Mouse (Mus musculus) CD8-positive naive resting alpha-beta T cell, adult 2 months (primary cell): ENCODE results near the gene Adcy4.

Source experiments
- DNase-seq, 2 experiments: peaks; one replicate each; pipeline ENCODE4 v3.0.0; 2022; ENCODE audit warnings: low read depth in 2 of 2, low spot score in 2 of 2

Gene Adcy4

DNA sequence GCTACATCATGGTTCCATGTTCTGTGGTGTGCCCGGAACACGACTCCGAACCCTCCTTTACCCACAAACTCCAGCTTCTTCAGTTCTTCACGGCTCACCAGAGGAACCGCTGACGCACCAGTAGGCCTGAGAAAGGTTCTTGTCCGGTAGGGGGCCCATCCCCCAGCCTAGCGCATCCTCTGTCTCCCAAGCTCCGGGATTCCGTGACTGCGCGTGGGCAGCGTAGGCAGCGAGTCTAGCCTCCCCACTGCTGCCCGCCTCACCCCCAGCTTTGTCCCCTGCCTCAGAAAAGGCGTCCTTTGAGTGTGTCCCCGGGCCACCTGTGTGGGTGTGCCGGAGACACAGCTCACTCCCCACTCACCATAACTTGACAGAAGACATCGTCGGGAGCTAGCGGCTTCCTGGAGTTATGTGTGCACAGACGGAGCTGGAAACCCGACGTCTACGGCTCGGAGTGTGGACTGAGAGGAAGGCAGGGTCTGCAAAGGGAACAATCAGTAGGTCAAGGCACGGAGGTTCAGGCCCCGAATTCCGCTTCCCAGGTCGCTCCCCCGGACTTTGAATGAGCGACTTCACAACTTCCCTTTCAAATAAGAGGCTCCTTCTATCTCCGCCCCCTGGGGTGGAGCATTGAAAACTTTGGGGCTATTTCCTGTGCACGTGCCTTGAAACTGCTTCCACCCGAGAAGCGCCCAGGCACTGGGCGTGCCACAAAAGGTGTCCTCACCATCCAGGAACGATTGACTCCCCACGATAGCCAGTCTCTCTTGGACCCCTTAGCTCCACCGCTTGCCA lies 4.6 kb upstream of the Adcy4 start, which contains the start of gene Ripk3:
Gene Ripk3 (minus strand): TSS at position 610 of the 795 bp plus-strand sequence.
- DNase-seq, result peak; percentile 57 to 70

DNA sequence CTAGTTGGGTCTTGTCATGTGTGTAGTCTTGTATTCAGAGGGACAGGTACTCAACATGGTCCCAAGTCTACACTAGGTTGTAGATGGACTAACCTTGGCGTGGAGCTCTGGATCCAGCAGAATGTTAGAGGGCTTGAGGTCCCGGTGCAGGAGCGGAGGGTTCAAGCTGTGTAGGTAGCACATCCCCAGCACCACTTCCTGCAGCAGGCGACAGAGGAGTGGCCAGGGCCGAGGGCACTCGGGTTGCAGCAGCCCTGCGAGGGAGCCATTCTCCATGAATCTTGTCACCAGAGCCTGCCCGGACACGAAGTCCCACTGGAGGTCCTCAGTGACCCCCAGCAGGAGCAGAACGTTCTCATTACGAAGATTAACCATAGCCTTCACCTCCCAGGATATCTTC lies 3.8 kb upstream of the Adcy4 start:
- DNase-seq, result peak in 1 of 2 experiments; percentile 1

DNA sequence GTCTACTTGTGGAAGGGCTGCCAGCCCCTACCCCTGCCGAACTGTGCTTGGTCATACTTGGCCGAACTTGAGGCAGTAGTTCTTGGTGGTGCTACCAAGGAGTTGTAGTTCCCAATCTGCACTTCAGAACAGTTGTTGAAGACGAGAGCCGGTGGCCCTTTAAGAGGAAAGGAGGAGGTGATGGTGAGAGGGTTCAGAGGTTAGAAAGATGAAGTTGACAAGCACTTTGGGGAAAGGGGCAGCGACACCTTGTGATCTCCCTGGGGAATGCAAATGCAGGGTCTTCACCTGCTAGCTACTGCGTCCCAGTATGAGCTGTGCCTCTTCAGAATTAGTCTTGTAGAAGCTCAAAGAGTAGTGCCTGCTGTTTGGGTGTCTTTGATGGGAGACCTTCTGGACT lies 1.3 kb upstream of the Adcy4 start:
- DNase-seq, result no peak

DNA sequence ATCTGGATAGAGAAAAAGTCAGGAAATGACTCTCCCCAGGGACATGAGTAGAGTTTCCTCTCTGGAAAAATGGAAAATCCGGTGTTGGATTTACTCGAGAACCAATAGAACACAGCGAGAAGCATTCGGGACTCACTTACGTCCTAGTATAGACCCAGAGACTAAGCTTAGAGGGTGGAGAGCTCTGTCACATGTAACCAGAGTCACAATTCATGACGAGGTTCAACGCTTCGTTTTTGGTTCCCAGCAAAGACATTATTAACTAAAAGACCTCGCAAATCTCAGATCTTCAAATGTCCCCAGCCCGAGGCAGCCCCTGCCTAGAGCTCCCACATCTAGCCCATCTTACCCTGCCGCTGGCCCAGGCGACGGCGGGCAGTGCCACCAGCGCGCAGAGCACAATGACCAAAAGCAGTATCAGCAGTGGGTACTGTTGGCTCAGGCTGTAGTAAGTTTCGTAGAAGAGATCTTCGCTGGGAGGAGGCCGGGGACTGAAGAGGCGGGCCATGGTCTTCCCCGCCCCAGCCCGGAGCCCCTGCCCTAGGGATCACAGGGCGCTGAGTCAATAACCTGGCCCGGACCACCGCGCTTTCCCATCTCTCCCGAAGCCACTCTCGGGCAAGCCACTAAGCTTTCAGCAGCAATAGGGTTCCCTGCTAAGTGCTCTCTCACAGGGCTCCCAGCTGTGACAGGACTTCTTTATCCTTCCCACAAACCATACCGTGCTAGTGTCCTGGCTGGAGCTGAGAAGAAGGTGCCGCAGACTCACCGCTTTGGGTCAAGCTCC lies 531 bp downstream of the Adcy4 start:
- DNase-seq, result peak in 1 of 2 experiments; percentile 0

DNA sequence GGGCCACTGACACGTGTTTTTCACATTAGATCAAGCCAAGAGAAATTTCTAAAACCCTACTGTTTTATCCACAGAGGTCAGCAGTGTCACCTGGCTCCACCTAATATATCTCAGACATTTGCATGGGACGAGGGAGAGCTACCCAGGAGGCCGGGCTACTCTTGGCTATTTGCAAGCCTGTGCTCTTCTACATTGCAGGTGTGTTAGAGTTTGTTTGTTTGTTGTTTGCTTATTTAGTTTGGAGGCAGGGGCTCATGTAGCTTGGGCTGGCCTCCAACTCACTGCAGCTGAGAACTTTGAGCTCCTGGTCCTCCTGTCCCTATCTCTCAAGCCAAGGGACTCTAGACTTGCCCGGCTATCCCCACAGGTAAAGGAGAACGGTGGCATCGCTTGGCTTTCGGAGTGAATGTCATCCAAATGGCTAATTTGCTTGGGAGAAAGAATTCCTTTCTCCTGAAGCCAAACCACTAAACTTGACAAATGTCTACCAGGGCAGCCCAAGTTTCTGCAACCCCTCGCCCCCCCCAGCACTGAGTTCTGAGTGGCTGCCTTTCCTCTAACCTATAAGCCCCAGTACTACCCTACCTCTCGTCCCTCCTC lies 1.4 kb downstream of the Adcy4 start:
- no peak for DNase-seq

DNA sequence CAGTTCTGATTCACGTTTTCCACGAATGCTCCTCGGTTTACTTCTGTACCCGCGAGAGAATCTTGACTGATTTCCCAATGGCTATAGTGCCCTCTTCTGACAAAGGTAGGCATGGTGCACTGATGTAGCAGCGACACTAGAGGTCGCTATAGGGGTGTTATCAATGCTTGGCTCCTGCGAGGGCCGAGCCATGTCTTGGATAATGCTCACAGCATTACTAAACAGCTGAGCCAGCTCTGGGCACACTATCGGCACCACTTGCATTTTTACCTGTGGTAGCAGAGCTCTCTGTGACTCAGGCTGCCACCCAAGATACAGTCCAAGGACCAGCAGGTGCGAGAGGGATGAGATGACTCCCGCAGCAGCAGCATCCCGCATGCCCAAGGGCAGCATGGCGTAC lies 2.6 kb downstream of the Adcy4 start:
- DNase-seq, result peak; percentile 31 to 46

GRCm38 (mm10) chr14:55780736-55781135 lies 3.2 kb downstream of the Adcy4 start:
- DNase-seq, result no peak

DNA sequence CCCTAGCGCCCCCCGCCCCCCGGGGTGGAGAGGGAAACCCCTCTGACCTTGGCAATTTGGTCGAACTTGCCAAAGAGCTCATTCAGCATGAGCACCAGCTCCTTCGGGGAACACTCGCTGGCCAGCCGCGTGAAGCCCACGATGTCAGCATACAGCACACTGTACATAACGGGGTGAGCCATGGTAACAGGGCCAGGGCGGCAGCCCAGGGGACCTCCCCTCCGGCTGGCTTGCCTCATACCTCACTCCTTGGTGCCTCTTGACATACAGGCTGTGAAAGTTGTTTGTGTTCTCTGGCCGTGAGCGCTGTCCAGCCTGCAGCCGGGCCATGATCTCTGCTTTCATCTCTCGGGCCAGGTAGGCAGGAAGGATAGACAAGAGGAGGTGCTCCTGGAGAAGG lies 4.2 kb downstream of the Adcy4 start:
- DNase-seq, result no peak

- DNase-seq, result no peak
Observed at GRCm38 (mm10) chr14:55778686-55779085, 5.2 kb downstream of the Adcy4 start.

- DNase-seq, result no peak
Observed at GRCm38 (mm10) chr14:55777806-55778205, 6.1 kb downstream of the Adcy4 start.

DNA sequence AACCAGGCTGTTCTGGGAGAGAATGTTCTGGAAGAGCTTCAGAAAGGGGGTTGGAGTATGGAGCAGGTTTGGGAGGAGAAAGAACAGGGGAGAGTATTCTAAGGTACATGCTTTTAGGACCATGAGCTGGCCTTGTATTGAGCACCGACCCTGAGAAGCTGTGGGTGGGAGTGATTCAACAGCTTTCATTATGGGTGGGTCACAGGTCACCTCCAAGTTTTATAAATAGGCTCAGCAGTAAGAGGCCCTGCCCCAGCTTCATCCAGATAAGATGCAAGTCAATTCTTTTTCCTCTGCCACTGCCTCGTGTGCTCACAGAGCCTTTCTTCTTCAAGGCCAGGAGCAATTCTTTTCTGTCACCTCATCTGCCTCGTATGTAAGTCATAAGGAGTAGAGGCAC lies 6.7 kb downstream of the Adcy4 start:
- no peak for DNase-seq

DNA sequence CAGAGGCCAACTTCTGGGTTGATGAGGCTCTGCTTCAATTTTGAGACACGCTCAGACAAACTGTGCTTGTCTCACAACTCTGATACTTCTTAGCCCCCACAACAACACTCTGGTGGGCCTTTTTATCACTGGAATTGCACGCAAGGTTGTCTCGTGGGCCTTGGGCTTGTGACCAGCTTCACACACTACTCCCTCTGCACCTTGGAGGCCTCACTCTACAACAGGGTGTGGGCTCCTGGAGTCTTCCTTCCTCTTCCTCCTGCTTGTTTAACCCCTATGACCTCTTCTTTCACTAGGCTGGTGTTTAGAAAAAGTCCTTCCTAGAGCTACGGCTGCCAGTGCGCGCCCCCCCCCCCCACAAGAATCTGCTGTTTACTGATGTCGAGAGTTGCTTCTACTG lies 7.2 kb downstream of the Adcy4 start:
- DNase-seq, result no peak

GRCm38 (mm10) chr14:55769087-55769703 lies 14.7 kb downstream of the Adcy4 start:
- DNase-seq, result no peak

- DNase-seq, result no peak
Observed at GRCm38 (mm10) chr14:55768555-55768954, 15.3 kb downstream of the Adcy4 start.

GRCm38 (mm10) chr14:55767519-55768414 lies 16.1 kb downstream of the Adcy4 start:
- no peak for DNase-seq

DNA sequence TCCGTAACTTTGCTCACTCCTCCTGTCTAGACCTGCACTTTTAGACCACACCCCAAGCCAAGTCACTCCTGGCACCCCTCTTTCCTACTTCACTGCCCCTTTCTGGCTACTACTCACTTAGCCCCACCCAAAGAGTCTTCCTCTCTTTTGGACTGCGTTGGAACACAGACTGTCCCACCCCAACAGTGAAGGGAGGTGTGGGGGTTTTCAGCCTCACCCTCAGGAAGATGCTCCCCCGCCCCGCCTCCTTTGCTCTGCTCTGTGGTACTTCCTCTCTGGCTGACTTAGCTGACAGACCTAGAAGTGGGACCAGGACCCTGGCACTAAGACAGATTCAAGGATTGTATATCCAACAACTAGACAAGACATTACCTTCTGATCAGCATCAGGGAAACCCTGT lies 18.2 kb downstream of the Adcy4 start, which contains the start of gene Ltb4r1:
Gene Ltb4r1 (plus strand): TSS at position 267 of the 400 bp plus-strand sequence.
- no peak for DNase-seq

DNA sequence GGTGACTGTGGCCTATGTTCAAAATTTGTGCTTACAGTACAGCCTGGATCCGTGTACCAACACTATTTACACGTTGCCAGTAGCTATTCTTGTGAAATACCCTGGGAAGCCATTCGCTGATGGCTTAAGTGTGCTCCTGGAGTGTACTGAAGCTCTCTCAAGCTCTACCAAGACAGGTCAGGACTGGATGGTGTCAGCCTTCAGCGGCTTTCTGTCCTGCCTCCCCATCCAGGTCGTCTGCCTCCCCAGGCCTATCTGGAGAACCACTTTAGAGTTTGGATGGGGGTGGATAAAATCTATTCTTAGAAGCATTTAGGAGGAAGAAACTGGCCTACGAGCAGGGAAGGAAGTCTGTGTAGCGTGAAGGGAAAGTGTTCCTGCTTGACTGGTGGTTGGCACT lies 20.7 kb downstream of the Adcy4 start:
- DNase-seq, result no peak

DNA sequence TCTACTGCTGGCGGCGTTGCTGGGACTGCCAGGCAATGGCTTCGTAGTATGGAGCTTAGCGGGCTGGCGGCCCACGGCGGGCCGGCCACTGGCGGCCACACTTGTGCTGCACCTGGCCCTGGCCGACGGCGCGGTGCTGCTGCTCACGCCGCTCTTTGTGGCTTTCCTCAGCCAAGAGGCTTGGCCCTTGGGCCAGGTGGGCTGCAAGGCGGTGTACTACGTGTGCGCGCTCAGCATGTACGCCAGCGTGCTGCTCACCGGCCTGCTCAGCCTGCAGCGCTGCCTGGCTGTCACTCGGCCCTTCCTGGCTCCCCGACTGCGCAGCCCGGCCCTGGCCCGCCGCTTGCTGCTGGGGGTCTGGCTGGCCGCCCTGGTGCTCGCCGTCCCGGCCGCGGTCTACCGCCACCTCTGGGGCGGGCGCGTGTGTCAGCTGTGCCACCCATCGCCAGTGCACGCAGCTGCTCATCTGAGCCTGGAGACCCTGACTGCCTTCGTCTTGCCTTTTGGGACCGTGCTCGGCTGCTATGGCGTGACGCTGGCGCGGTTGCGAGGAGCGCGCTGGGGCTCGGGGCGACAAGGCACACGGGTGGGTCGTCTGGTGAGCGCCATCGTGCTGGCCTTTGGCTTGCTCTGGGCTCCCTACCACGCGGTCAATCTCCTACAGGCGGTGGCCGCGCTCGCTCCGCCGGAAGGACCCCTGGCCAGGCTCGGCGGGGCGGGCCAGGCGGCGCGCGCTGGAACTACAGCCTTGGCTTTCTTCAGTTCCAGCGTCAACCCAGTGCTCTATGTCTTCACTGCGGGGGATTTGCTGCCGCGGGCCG lies 21.7 kb downstream of the Adcy4 start:
- no peak for DNase-seq

GRCm38 (mm10) chr14:55761163-55761562 lies 22.7 kb downstream of the Adcy4 start, which contains the start of gene Ltb4r2:
Gene Ltb4r2, plus strand, starts transcription at chr14:55761428.
- DNase-seq, result no peak
